Comparison of ENCODE assay signal across 9 mouse cellular contexts in genomic region chr16:75091931-75092330, GRCm38 (mm10).
DNase-seq lines count a peak whose midpoint lies in the region; ATAC-seq and TF ChIP-seq lines count a peak whose summit lies in the region.
"Had no signal": no experiment of that assay in that cellular context is flagged by ENCODE, and none has a peak within 500 bp of the region (broad histone marks: within the 10 kb centered on the region; RNA-seq: fewer than 3 reads in every experiment).

No protein-coding gene starts in this region.

- no peak overlapping the region for H3K9ac ChIP-seq in heart, embryonic 12.5 days
- H3K9ac ChIP-seq in lung, embryonic 14.5 days = no peak overlapping the region
- H3K9ac ChIP-seq in hindbrain, embryonic 12.5 days = no peak overlapping the region

- no peak for TF ChIP-seq POLR2A in myocyte (IDR thresholded peaks at IDR 0.05; ENCODE audit: insufficient read length, low read depth)

- 43% methylated on average over 2 of the region's 2 CpGs for WGBS in heart, embryonic 12.5 days
- 31% methylated on average over 2 of the region's 2 CpGs for WGBS in lung, embryonic 14.5 days
- 50% methylated on average over 2 of the region's 2 CpGs for WGBS in hindbrain, embryonic 12.5 days

- TF ChIP-seq CTCF in lung, embryonic 14.5 days (IDR thresholded peaks at IDR 0.05; ENCODE audit: low read depth) = no peak

- peak overlapping the region; percentile 63 for H3K4me2 ChIP-seq in heart, embryonic 12.5 days
- H3K4me2 ChIP-seq in lung, embryonic 14.5 days = peak overlapping the region; percentile 47; the same call in 1 of the 2 replicates
- H3K4me2 ChIP-seq in hindbrain, embryonic 12.5 days (replicated peaks) = peak overlapping the region; percentile 46; the same call in 1 of the 2 replicates
- H3K4me2 ChIP-seq in myocyte (ENCODE audit: low read depth) = peak overlapping the region; percentile 63

- peaks cover 5% of the 10 kb centered on the region; the same call in 1 of the 2 replicates for H3K4me1 ChIP-seq in heart, embryonic 12.5 days (replicated peaks)
- H3K4me1 ChIP-seq in lung, embryonic 14.5 days (ENCODE audit: insufficient read depth) = no peaks in the 10 kb centered on the region
- peaks cover 8% of the 10 kb centered on the region for H3K4me1 ChIP-seq in hindbrain, embryonic 12.5 days

- H3K36me3 ChIP-seq in heart, embryonic 12.5 days = no peaks in the 10 kb centered on the region
- no peaks in the 10 kb centered on the region for H3K36me3 ChIP-seq in lung, embryonic 14.5 days (ENCODE audit: insufficient read depth)
- H3K36me3 ChIP-seq in hindbrain, embryonic 12.5 days = no peaks in the 10 kb centered on the region
- no peaks in the 10 kb centered on the region for H3K36me3 ChIP-seq in myocyte (ENCODE audit: control insufficient read depth, insufficient read depth)

- DNase-seq in heart, adult 11 months = no peak
- DNase-seq in lung, embryonic 14.5 days = no peak
- DNase-seq in lung, postnatal 14 days = no peak
- DNase-seq in thymus, postnatal 4 days = no peak
- DNase-seq: kidney, postnatal 10 days had no signal

- no peaks in the 10 kb centered on the region for H3K9me3 ChIP-seq in heart, embryonic 12.5 days (replicated peaks)
- H3K9me3 ChIP-seq in lung, embryonic 14.5 days (ENCODE audit: low read depth, low read length) = no peaks in the 10 kb centered on the region
- no peaks in the 10 kb centered on the region for H3K9me3 ChIP-seq in hindbrain, embryonic 12.5 days (replicated peaks)

- no peaks in the 10 kb centered on the region for H3K27me3 ChIP-seq in heart, embryonic 12.5 days (replicated peaks)
- no peaks in the 10 kb centered on the region for H3K27me3 ChIP-seq in lung, embryonic 14.5 days (ENCODE audit: insufficient read depth, low read length)
- H3K27me3 ChIP-seq in hindbrain, embryonic 12.5 days = no peaks in the 10 kb centered on the region
- no peaks in the 10 kb centered on the region for H3K27me3 ChIP-seq in myocyte (ENCODE audit: control insufficient read depth, insufficient read depth, insufficient read length)

- no peak overlapping the region for H3K27ac ChIP-seq in heart, embryonic 12.5 days (ENCODE audit: poor library complexity, severe bottlenecking)
- no peak overlapping the region for H3K27ac ChIP-seq in lung, embryonic 14.5 days (ENCODE audit: low read depth)
- H3K27ac ChIP-seq in hindbrain, embryonic 12.5 days = no peak overlapping the region

- peak overlapping the region; percentile 24; the same call in 1 of the 2 replicates for H3K4me3 ChIP-seq in heart, embryonic 12.5 days
- no peak overlapping the region for H3K4me3 ChIP-seq in lung, embryonic 14.5 days (ENCODE audit: low read depth, low read length)
- no peak overlapping the region for H3K4me3 ChIP-seq in hindbrain, embryonic 12.5 days
- H3K4me3 ChIP-seq in myocyte = no peak overlapping the region

- no peaks in the 10 kb centered on the region for H3K79me2 ChIP-seq in myocyte (ENCODE audit: control insufficient read depth, insufficient read depth)

- ATAC-seq in heart, embryonic 12.5 days (ENCODE audit: insufficient number of reproducible peaks, low FRiP score) = no peak
- no peak for ATAC-seq in lung, embryonic 14.5 days (ENCODE audit: insufficient read depth)
- ATAC-seq in hindbrain, embryonic 12.5 days (ENCODE audit: low FRiP score) = no peak
- no peak for ATAC-seq in cerebellum, adult (ENCODE audit: insufficient number of reproducible peaks, low FRiP score, low TSS enrichment)

- H3ac ChIP-seq in myocyte (ENCODE audit: control insufficient read depth, insufficient read length) = no peak overlapping the region

TF ChIP-seq in myocyte, 11 proteins besides CTCF, POLR2A, EP300 and RAD21:
- TF ChIP-seq E2F4 (IDR thresholded peaks at IDR 0.05; ENCODE audit: insufficient read depth) (no peak), SRF (IDR thresholded peaks at IDR 0.05; ENCODE audit: control insufficient read depth, insufficient read length, low read depth) (no peak), USF1 (IDR thresholded peaks at IDR 0.05; ENCODE audit: low read depth) (no peak), MYOD1 (IDR thresholded peaks at IDR 0.05; ENCODE audit: control insufficient read depth in 1 of 3, insufficient read length in 2 of 3, low read depth in 2 of 3) (no peak), TCF12 (IDR thresholded peaks at IDR 0.05; ENCODE audit: insufficient read depth, poor library complexity, severe bottlenecking) (no peak), REST (IDR thresholded peaks at IDR 0.05; ENCODE audit: insufficient read depth, insufficient read length) (no peak), MYOG (IDR thresholded peaks at IDR 0.05; ENCODE audit: control insufficient read depth in 1 of 3, insufficient read depth in 1 of 3, insufficient read length in 2 of 3, low read depth in 2 of 3) (no peak), TCF3 (IDR thresholded peaks at IDR 0.05; ENCODE audit: insufficient read length, low read depth) (no peak), CEBPB (IDR thresholded peaks at IDR 0.05; ENCODE audit: insufficient read depth, poor library complexity, severe bottlenecking) (no peak), MAX (IDR thresholded peaks at IDR 0.05; ENCODE audit: low read depth) (no peak)
